Mouse (Mus musculus) ovary, postnatal 36 days (tissue): ENCODE data around the gene Gpm6a.
"Not testable (repeated sequence)": the region's sequence is repeated elsewhere in the genome, so short reads cannot be mapped to it uniquely, and the experiment has no call there.

Source experiments
- DNase-seq: peaks from one replicate; pipeline ENCODE4 v3.0.0; 2022; ENCODE audit warnings: low spot score, mixed read lengths

Gene Gpm6a

DNA sequence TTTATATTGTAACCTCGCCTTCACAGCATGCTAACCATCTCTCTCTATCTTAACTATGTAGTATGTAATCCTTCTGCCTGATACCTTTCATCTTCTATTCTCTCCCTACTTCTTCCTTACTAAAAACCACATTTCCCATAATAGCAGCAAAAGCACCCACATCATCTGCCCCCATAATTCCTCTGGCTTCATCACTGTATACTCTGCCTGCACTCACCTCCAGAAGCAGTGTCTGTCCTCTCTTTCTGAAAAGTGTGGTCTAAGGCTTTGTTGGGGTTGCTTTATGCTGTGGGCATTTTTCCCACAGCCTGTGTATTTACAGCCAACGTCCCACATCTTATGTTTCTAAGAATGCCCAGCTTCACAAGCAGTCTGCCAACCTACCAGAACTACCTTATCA lies 57.6 kb downstream of the Gpm6a start:
- no peak for DNase-seq

GRCm38 (mm10) chr8:55017071-55017470 lies 62.4 kb downstream of the Gpm6a start:
- no peak for DNase-seq

DNA sequence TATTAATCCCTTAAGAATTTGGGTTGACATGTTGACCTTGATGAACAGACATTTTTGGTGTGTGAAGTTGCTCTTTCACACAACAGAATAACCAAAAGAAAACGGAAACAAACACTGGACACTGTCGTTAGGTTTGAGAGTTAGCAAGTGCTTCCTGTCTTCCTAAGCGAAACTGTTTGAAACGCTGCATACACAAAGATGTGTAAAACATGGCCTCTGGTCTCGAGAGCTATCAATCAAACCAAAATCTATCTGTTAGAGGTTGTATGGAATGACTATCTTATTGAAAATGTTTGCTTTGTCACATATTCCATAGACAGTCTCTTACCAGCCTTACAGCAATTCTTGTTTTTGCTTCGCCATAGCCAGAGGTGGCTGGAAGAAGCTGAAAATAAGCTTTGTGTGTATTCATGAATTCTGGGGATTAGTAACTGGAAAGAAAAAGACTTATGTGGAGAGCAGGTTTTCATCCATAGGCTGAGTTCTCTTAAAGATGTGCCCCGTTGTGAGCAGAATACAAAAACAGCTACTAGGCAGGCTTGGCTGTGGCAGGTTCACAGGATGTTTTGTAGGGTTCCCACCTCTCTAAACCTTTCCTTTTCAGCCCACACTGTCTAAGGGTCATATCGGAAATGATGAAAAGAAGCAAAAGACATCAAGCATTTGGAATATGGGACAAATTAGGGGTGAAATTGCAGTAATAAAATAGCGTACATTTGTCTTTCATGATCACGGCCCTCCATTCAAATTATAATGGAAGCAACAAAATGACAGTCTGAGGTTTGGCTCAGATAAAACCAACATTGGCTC lies 71.4 kb downstream of the Gpm6a start:
- no peak for DNase-seq

DNA sequence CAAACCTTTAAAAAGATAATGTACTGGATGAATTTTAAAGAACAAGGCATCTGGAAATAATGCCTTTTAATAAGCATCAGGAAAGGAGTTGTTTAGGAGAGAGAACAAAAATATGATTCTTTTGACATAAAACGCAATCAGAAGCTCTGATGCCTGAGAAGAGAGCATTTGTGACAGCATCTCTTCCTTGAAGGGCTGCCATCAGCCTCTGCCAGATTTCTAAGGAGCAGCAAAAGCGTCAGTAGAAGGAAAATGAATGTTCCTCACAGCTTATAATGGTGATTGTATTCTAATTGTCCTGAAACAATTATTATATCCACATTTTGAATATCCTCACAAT lies 72.0 kb downstream of the Gpm6a start:
- DNase-seq: no peak

DNA sequence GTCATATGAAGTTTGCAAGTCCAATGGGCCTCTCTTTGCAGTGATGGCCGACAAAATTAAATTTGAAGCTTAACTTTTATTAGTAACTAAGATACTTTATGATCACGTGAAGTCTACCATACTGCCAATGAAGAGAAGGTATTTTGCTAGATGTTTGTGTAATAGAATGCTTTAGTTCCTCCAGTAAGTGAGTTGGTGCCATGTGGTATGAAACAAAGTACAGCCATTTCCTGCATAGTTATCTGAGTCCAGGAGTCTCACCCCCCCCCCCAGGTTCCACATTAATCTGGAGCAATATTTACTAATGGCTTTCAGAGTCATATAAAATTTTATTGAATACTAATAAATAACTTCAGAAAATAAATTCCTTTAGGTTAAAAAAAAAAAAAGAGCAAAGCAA lies 73.7 kb downstream of the Gpm6a start:
- DNase-seq: no peak

DNA sequence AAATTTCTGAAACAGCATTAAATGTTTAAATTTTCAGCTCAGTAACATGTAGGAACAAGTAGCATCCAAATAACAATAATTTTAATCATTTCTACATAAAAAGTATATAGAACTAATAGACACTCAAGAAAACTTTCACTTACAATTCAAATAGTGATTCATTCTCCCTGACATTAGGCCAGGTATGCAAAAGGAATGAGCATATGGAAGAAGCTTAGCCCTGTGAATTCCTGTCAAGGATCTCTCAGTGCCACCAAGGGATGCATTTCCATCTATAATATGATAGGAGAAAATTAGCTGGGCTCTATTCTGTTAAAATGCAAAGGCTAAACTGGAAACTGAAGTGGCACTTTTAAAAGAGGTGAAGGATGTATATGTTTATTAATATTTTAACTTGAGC lies 76.5 kb downstream of the Gpm6a start:
- no peak for DNase-seq

- DNase-seq: no peak
These were observed 79.7 kb downstream of the Gpm6a start for GRCm38 (mm10) chr8:55034309-55034708.

DNA sequence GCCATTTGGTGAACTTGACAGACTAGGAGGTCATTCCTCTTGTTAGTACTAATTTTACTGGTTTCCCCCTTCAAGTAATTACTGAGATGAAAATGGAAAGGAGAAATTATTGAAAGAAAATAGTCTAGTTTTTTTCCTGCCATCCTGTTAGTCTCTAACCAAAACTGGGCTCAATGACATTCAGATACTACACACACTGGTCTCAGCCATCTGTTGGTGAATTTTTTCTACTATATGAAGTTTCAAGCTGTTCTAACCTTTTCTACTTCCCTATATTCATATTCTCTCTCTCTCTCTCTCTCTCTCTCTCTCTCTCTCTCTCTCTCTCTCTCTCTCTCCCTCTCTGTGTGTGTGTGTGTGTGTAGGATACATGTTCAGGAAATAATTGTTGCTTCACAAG lies 80.8 kb downstream of the Gpm6a start:
- no peak for DNase-seq

GRCm38 (mm10) chr8:55042955-55043354 lies 88.3 kb downstream of the Gpm6a start:
- DNase-seq: no peak

DNA sequence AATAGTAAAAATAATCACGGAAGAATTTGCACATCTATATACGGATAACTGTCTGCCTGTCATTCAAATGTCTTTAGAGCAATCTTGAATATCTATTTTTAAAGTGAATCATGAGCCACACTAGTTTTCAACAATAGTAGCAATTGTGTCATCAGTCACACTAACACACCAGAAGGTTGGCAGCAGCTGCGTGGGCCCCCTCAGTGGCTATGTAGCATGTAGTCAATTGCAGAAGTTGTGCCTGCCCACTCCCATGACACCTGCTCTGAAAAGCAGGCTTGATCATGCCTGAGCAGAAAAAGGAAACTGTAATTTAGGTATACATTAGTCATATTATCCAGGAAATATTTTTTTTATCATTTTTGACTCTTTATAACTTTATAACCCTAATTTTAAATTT lies 93.8 kb downstream of the Gpm6a start:
- no peak for DNase-seq

DNA sequence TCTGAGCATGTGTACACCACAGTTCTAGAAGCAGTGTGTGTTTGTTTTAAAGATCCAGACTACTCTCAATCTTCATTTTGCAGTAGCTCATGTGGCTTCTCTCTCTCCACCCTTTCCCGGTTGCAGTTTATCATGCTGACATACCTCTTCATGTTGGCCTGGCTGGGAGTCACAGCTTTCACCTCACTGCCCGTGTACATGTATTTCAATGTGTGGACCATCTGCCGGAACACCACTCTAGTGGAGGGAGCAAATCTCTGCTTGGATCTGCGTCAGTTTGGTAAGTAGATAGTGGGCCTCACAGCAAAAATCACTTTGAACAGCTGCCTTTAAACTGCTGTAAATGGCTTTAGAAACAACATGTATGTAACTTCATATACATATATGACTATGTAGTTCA lies 95.3 kb downstream of the Gpm6a start:
- DNase-seq: no peak

DNA sequence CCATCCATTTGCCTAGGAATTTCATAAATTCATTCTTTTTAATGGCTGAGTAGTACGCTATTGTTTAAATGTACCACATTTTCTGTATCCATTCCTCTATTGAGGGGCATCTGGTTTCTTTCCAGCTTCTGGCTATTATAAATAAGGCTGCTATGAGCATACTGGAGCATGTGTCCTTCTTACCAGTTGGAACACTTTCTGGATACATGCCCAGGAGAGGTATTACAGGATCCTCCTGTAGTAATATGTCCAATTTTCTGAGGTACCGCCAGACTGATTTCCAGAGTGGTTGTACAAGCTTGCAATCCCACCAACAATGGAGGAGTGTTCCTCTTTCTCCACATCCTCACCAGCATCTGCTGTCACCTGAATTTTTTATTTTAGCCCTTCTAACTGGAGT lies 114.2 kb downstream of the Gpm6a start:
- DNase-seq: not testable (repeated sequence)

DNA sequence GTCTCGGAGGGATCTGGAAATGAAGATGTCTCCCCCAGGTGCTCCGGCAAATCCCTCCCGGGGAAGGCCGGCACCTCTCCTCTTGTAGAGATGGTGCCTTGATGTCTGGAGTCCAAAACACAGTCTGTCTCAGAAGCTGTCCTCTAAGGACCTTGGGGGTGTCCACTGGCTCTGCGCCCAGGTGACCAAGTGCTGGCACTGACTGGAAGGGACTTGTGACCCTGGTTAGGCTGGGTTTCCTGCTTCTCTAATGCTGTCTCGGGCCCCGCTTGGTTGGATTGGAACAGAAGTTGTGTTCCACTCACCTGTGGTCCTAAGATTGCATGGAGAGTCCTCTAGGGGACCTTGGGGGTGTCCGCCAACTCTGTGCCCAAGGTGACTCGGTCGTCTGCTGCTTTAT lies 118.8 kb downstream of the Gpm6a start:
- no peak for DNase-seq

GRCm38 (mm10) chr8:55102195-55102594 lies 147.6 kb downstream of the Gpm6a start:
- DNase-seq: no peak

DNA sequence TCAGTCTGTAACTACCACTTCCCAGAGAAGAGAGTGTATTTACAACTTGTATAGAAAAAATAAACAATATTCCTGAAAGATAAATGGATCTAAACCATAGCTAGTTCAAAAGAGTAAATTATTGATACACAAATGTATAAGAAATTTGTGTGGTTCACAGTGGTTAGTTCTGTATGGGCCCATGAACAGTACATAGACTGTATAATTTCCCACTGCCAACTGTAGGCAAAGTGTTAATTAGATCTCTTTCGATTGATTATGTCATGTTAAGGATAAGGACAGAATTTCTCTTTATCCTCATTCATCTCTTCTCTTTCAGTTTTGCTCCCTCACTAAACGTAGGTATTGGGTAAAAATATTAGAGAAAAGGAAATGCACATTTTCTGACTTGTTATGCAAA lies 148.4 kb downstream of the Gpm6a start:
- DNase-seq: no peak

- no peak for DNase-seq
These were observed 149.3 kb downstream of the Gpm6a start for GRCm38 (mm10) chr8:55103891-55104481.
